17 mouse cellular contexts compared by ENCODE assay signal in the genomic region with DNA sequence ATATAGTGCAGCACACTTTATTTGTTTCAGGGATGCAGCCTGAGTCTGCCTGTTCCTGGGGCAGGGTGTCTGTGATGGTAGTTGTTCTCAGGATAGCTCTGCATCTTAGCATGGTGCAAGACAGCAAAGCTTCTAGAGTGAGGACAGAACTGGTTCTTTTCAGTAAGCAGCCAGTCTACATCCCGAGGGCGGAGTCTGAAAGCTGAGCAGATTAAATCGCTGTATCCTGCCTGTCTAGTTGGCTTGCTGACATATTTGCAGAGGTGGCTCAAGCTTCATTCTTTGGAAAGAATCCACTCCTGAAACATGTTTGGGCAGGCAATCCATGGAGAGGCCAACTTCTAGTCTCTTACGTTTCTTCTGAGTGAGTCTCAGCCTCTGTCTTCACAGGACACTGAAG.
DNase-seq lines count a peak whose midpoint lies in the region.
"Had no signal": no experiment of that assay in that cellular context is flagged by ENCODE, and none has a peak within 500 bp of the region (broad histone marks: within the 10 kb centered on the region; RNA-seq: fewer than 3 reads in every experiment).

No protein-coding gene starts in this region.

- H3K4me1 ChIP-seq in heart, embryonic 10.5 days, result no peaks in the 10 kb centered on the region
- H3K4me1 ChIP-seq: heart, embryonic 15.5 days; limb, embryonic 13.5 days; megakaryocyte, embryonic 14.5 days had no signal

- no peaks in the 10 kb centered on the region for H3K27me3 ChIP-seq in heart, embryonic 10.5 days (ENCODE audit: insufficient read depth, poor library complexity, severe bottlenecking)
- H3K27me3 ChIP-seq: heart, embryonic 15.5 days; limb, embryonic 13.5 days; megakaryocyte, embryonic 14.5 days had no signal

- DNase-seq in heart, adult 11 months, result peak; percentile 92
- no peak for DNase-seq in heart, embryonic 10.5 days (ENCODE audit: low spot score)
- peak; percentile 27 for DNase-seq in adipocyte (ENCODE audit: low spot score)
- DNase-seq in fat pad, adult 2 months (ENCODE audit: extremely low read depth, low read depth, low spot score), result peak; percentile 98
- DNase-seq in skeletal muscle tissue, adult 2 months (ENCODE audit: low read depth, low spot score), result peak; percentile 25
- no peak for DNase-seq in frontal cortex, postnatal 25 days (ENCODE audit: low spot score in 2 of 2)
- DNase-seq in frontal cortex, adult 2 months (ENCODE audit: extremely low spot score in 1 of 2, low spot score in 1 of 2), result no peak
- no peak for DNase-seq in c-Kit-positive CD71-positive TER-119-positive erythroid progenitor cells, embryonic 14.5 days (ENCODE audit: low spot score)
- DNase-seq: adrenal gland, postnatal 25 days; B cell, adult 2 months; cerebellum, adult 2 months; kidney, adult 8-10 months; thymus, postnatal 25 days had no signal

- no peaks in the 10 kb centered on the region for H3K9me3 ChIP-seq in heart, embryonic 10.5 days
- H3K9me3 ChIP-seq: heart, embryonic 15.5 days; hindbrain, embryonic 10.5 days; limb, embryonic 13.5 days had no signal

- no peak overlapping the region for H3K27ac ChIP-seq in heart, embryonic 10.5 days
- H3K27ac ChIP-seq: heart, embryonic 15.5 days; hindbrain, embryonic 10.5 days; limb, embryonic 13.5 days had no signal

- no peaks in the 10 kb centered on the region for H3K36me3 ChIP-seq in heart, embryonic 10.5 days
- H3K36me3 ChIP-seq: heart, embryonic 15.5 days; hindbrain, embryonic 10.5 days; limb, embryonic 13.5 days had no signal

- no peak overlapping the region for H3K4me3 ChIP-seq in heart, embryonic 10.5 days
- H3K4me3 ChIP-seq: heart, embryonic 15.5 days; hindbrain, embryonic 10.5 days; limb, embryonic 13.5 days; megakaryocyte, embryonic 14.5 days had no signal

- 73% methylated on average over 4 of the region's 4 CpGs for WGBS in heart, embryonic 10.5 days

Comparison
In these comparisons a context has a peak if more than half of its experiments do, and no peak if none do; other contexts are left out.
1. DNase-seq: peak in heart, adult 11 months (single experiment), adipocyte (single experiment), fat pad, adult 2 months (single experiment) and skeletal muscle tissue, adult 2 months (single experiment); none in heart, embryonic 10.5 days (single experiment), frontal cortex, postnatal 25 days (0 of 2), frontal cortex, adult 2 months (0 of 2) and c-Kit-positive CD71-positive TER-119-positive erythroid progenitor cells, embryonic 14.5 days (single experiment).